Mouse (Mus musculus) common myeloid progenitor, adult 5-6 weeks (primary cell): ENCODE measurements around the gene Plekho1. TPM values are rescaled to one million over a fixed set of nuclear protein-coding genes. Genes with fewer than 3 reads are reported as not detected.

Experiments used
- ATAC-seq: replicated peaks from 2 replicates; pipeline ENCODE4 v1.8.0; 2016; ENCODE audit warnings: low read depth, mild to moderate bottlenecking, moderate TSS enrichment, inconsistent platforms; ENCODE audit not compliant: poor library complexity, severe bottlenecking
- total RNA-seq: library from RNA; stranded (forward); fragments of 200-1000, 187-1606 nt; gene quantifications from 2 replicates; pipeline ENCODE4 v1.2.3, GENCODE M21; 2017

Gene Plekho1
- total RNA-seq, 1 experiment from 2014 or later = 33.8 TPM

GRCm38 (mm10) chr3:96015681-96016080 is 19.9 kb upstream of the Plekho1 start:
- no peak for ATAC-seq

DNA sequence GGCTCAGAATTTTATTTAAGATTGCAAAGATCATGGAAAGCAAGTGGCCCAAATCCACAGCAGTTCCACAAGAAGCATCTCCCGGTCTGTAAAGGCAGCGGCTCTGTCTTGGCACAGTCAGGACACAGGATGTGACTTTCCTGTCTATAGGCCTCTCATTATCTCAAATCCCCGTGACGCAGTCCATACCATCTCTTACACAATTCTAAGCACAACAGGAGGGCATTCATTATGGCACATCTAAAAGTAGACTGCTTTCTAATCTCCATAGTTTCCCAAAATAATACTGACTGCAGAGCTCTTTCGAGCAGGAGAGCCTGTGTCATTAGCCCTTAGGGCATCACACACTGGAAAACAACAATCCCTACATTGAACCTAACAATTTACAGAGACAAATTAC is 17.0 kb upstream of the Plekho1 start:
- no peak for ATAC-seq

DNA sequence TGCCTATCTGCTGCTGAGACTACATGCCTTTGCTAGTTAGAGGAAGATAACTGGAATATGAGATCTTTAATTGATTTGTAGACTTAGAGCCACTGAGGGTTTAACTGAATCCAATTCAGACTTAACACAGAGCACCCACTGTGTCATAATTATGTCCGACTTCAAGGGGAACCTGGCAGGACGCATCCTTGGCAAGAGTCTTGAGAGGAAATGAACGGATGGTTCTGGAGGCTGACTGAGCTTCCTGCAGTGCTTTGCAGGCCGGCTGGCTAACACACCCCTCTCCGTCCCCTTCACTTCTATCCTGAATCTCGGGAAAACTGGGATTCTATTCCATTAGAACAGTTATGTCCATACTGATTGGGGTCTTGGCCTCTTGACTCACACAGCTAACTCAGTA is 12.7 kb upstream of the Plekho1 start:
- no peak for ATAC-seq

GRCm38 (mm10) chr3:96001560-96001959 is 5.8 kb upstream of the Plekho1 start:
- no peak for ATAC-seq

- ATAC-seq = peak; percentile 62
Observed at GRCm38 (mm10) chr3:96000921-96001501, 5.2 kb upstream of the Plekho1 start.

- ATAC-seq = no peak
Observed at GRCm38 (mm10) chr3:96000080-96000632, 4.4 kb upstream of the Plekho1 start.

DNA sequence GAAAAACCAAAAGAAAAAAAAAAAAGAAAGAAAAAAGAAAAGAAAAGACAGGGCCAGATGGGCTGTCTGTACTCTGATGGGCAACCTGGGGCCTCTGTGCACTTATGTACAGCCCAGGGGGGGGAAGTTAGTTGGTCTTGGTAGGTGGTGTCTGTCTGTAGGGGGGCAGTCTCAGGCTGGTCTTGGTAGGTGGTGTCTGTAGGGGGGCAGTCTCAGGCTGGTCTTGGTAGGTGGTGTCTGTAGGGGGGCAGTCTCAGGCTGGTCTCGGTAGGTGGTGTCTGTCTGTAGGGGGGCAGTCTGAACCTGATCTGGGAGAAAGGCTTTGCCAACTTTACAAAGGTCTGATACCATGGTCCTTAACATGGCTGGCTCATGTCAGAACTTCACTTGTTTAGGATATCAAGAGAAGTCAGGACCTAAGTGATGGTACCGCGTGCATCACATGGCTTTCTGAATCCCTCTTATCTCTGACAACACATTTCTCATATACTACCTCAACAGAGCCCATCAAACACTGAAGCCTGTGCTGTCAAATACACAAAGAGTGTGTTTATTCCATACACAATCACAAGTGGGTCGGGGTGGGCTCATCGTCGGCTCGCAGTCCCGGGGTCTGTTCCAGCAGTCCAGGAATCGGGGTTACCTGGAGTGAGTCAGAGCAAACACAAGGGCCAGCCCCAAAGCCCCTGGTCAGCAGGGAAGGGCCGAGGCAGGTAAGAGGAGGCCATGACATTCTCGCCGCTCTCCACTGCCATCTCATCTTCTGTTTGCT is 3.7 kb upstream of the Plekho1 start:
- ATAC-seq = peak; percentile 50

DNA sequence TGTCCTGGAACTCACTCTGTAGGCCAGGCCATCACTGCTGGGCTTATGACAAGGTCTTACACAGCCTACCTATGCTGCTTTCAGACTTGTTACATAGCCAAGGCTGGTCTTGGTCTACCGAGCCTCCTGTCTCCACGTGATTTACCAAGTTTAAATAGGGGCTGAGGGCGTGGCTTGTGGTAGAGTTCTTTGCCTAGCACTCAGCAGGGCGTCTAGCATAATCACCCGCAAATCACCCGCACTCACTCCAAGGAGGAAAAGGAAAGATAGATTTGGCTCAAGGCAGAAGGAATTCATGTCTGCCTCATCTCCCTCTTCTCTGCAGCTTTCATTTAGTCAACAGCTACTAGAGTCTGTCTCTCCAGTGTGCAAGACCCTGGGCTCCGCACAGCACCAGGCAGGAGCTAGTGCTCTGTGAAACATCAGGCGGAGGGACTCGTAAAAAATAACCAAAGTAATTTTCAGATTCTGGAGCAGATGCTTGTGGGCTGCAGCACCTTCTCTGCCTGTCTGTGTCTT is 1.5 kb upstream of the Plekho1 start:
- ATAC-seq = peak; percentile 41

- ATAC-seq = no peak
Observed at GRCm38 (mm10) chr3:95996451-95997073, 761 bp upstream of the Plekho1 start.

GRCm38 (mm10) chr3:95994975-95995801 is 613 bp downstream of the Plekho1 start:
- no peak for ATAC-seq

GRCm38 (mm10) chr3:95994381-95994846 is 1.4 kb downstream of the Plekho1 start:
- peak; percentile 27; the same call in 1 of the 2 replicates for ATAC-seq

GRCm38 (mm10) chr3:95993881-95994280 is 1.9 kb downstream of the Plekho1 start:
- ATAC-seq = no peak

DNA sequence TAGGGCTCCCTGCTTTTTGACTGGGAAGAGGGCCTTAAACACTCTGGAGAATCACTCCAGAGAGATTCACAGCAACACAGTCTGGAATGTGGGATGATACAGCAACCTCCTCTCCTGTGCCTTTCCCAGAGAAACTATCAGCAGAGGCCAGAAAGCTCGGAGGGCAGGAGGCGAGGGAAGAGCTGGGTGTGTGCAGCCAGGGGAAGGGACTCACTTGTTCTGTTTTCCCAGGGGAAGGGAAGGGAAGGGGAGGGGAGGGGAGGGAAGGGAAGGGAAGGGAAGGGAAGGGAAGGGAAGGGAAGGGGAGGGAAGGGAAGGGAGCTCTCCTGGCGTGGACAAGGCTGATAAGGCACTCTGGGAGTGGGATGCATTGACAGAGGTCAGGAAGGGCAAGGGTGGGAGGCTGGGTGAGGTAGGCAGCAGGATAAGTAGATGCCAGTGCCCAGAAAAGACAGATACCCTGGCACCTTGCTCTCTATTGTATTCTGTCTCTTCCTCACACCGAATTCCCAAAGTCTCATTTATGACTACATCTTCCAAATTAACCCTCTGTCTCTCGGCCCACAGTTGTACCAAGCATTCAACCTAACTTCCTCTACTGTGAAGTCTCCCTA is 2.7 kb downstream of the Plekho1 start:
- no peak for ATAC-seq

- ATAC-seq = peak; percentile 48
Observed at GRCm38 (mm10) chr3:95990413-95990941, 5.3 kb downstream of the Plekho1 start.

GRCm38 (mm10) chr3:95988969-95989368 is 6.8 kb downstream of the Plekho1 start:
- no peak for ATAC-seq

- no peak for ATAC-seq
Observed at GRCm38 (mm10) chr3:95988138-95988537, 7.7 kb downstream of the Plekho1 start.

- peak; percentile 79 for ATAC-seq
Observed at GRCm38 (mm10) chr3:95987386-95988110, 8.3 kb downstream of the Plekho1 start.

- ATAC-seq = no peak
Observed at GRCm38 (mm10) chr3:95986984-95987383, 8.8 kb downstream of the Plekho1 start.
